Mouse (Mus musculus): ENCODE measurements around the gene Klhdc3. TPM values are rescaled to one million over a fixed set of nuclear protein-coding genes. Genes with fewer than 3 reads are reported as not detected.

Gene Klhdc3
- total RNA-seq, 2 experiments from 2014 or later: 150 to 154 TPM

- no peak for DNase-seq
- intact Hi-C loops (cut with DNase I; ENCODE audit: low total_unique reads): no loop called here
Observed at GRCm38 (mm10) chr17:46642060-46642459, 38.7 kb downstream of the Klhdc3 start.

- intact Hi-C loops (cut with DNase I; ENCODE audit: low total_unique reads): loop anchor here (5.0 kb wide), 1 partner anchor 113 kb away; no protein-coding TSS in a partner anchor
- DNase-seq: no peak
Observed at GRCm38 (mm10) chr17:46639929-46640328, 40.8 kb downstream of the Klhdc3 start.

GRCm38 (mm10) chr17:46636831-46637523 lies 43.7 kb downstream of the Klhdc3 start:
- peak; percentile 63 for DNase-seq

GRCm38 (mm10) chr17:46629685-46630441 lies 50.9 kb downstream of the Klhdc3 start:
- intact Hi-C loops (cut with DNase I; ENCODE audit: low total_unique reads): loop anchor here (5.0 kb wide), 1 partner anchor 38 kb away; no protein-coding TSS in a partner anchor
- no peak for DNase-seq

More at GRCm38 (mm10) chr17:46636831-46637523, 43.7 kb downstream of the Klhdc3 start:
- intact Hi-C loops (cut with DNase I; ENCODE audit: low total_unique reads): loop anchor here (5.0 kb wide), 1 partner anchor 110 kb away; no protein-coding TSS in a partner anchor

GRCm38 (mm10) chr17:46628791-46629684 lies 51.7 kb downstream of the Klhdc3 start, which contains the start of gene Ptk7:
TSS of gene Ptk7 (minus strand) at chr17:46629504.
- DNase-seq: peak; percentile 76

GRCm38 (mm10) chr17:46628471-46628790 lies 52.3 kb downstream of the Klhdc3 start:
- DNase-seq: no peak
- intact Hi-C loops (cut with DNase I; ENCODE audit: low total_unique reads): no loop called here

More at GRCm38 (mm10) chr17:46628791-46629684, 51.7 kb downstream of the Klhdc3 start, which contains the start of gene Ptk7:
- intact Hi-C loops (cut with DNase I; ENCODE audit: low total_unique reads): no loop called here

- intact Hi-C loops (cut with DNase I; ENCODE audit: low total_unique reads): no loop called here
- DNase-seq: no peak
Observed at GRCm38 (mm10) chr17:46627409-46627808, 53.3 kb downstream of the Klhdc3 start.

- DNase-seq: no peak
- intact Hi-C loops (cut with DNase I; ENCODE audit: low total_unique reads): no loop called here
Observed at GRCm38 (mm10) chr17:46624598-46624997, 56.1 kb downstream of the Klhdc3 start.

Other genes with a start within 250 kb of the Klhdc3 start
- not detected for gene Slc22a7, start 242.5 kb downstream of the Klhdc3 start, total RNA-seq (2021)
- gene Ttbk1, start 193.2 kb downstream of the Klhdc3 start, total RNA-seq (2021): 1 to 10 TPM; 3.3 to 4.6 TPM
- 1 to 10 TPM; 4.8 to 6.3 TPM for gene Dnph1, start 184.2 kb downstream of the Klhdc3 start, total RNA-seq (2021)
- 10 to 100 TPM in 1 of 2 experiments, 1 to 10 TPM in 1; 9.5 to 11.9 TPM for gene Cul9, start 134.5 kb downstream of the Klhdc3 start, total RNA-seq (2021)
- gene Srf, start 124.7 kb downstream of the Klhdc3 start, total RNA-seq (2021): 10 to 100 TPM; 48.7 to 66.2 TPM
- 1 to 10 TPM; 5.8 to 7.2 TPM for gene Ptk7, start 51.4 kb downstream of the Klhdc3 start, total RNA-seq (2021)
- gene Klc4, start 34.9 kb downstream of the Klhdc3 start, total RNA-seq (2021): 10 to 100 TPM; 13.7 to 14.9 TPM
- 100 to 1,000 TPM; 102 to 107 TPM for gene Mrpl2, start 34.7 kb downstream of the Klhdc3 start, total RNA-seq (2021)
- 10 to 100 TPM; 20.1 to 25.5 TPM for gene Cul7, start 30.6 kb downstream of the Klhdc3 start, total RNA-seq (2021)
- 10 to 100 TPM in 1 of 2 experiments, 1 to 10 TPM in 1; 9.5 to 11.8 TPM for gene Rrp36, start 6.6 kb downstream of the Klhdc3 start, total RNA-seq (2021)
- 10 to 100 TPM; 46.2 to 57.6 TPM for gene Mea1, start 2.1 kb downstream of the Klhdc3 start, total RNA-seq (2021)
- 10 to 100 TPM; 26.9 to 29.1 TPM for gene Ppp2r5d, start 24.2 kb upstream of the Klhdc3 start, total RNA-seq (2021)
- gene Pex6, start 30.5 kb upstream of the Klhdc3 start, total RNA-seq (2021): 10 to 100 TPM; 10.1 to 11.2 TPM
- gene Gnmt, start 48.3 kb upstream of the Klhdc3 start, total RNA-seq (2021): under 1 TPM; 0.41 to 0.75 TPM
- 10 to 100 TPM; 11.3 to 16.5 TPM for gene Cnpy3, start 71.3 kb upstream of the Klhdc3 start, total RNA-seq (2021)
- gene Ptcra, start 82.8 kb upstream of the Klhdc3 start, total RNA-seq (2021): not detected
- 10 to 100 TPM; 37.8 to 40.2 TPM for gene 2310039H08Rik, start 91.7 kb upstream of the Klhdc3 start, total RNA-seq (2021)
- gene Rpl7l1, start 101.8 kb upstream of the Klhdc3 start, total RNA-seq (2021): 10 to 100 TPM; 54.3 to 57.3 TPM
- 10 to 100 TPM in 1 of 2 experiments, 1 to 10 TPM in 1; 9.4 to 10.5 TPM for gene Bicral, start 177.6 kb upstream of the Klhdc3 start, total RNA-seq (2021)
- gene Tbcc, start 209.8 kb upstream of the Klhdc3 start, total RNA-seq (2021): 10 to 100 TPM; 12.9 to 14.5 TPM
- not detected for gene Prph2, start 229.5 kb upstream of the Klhdc3 start, total RNA-seq (2021)

All from gastrocnemius, postnatal 14 days (tissue).